Mouse (Mus musculus): ENCODE results near the gene Ssna1.

- TF ChIP-seq POLR2A (IDR thresholded peaks at IDR 0.05; ENCODE audit: low read depth, low read length) (no peak), CTCF (conservative IDR thresholded peaks at IDR 0.05 in 1 of 2, IDR thresholded peaks at IDR 0.05 in 1 of 2; ENCODE audit: low read depth in 2 of 2, low read length in 2 of 2) (peak in 1 of 2 experiments; percentile 71; a peak in 2 of 4 replicates), MAX (IDR thresholded peaks at IDR 0.05; ENCODE audit: low read length) (no peak), HCFC1 (IDR thresholded peaks at IDR 0.05; ENCODE audit: low read depth, low read length) (no peak), GABPA (IDR thresholded peaks at IDR 0.05; ENCODE audit: insufficient replicate concordance, low read depth, low read length) (no peak), SMC3 (IDR thresholded peaks at IDR 0.05; ENCODE audit: low read depth, low read length) (peak; percentile 68)
Measured at GRCm38 (mm10) chr2:25252331-25252730, 19.9 kb downstream of the Ssna1 start.

All from CH12.LX (cell line).